Mouse (Mus musculus) thymus, adult 2 months (tissue): ENCODE data around the gene Fibin. TPM values are rescaled to one million over a fixed set of nuclear protein-coding genes. Genes with fewer than 3 reads are reported as not detected.

Source experiments
- DNase-seq: peaks from one replicate; pipeline ENCODE4 v3.0.0; 2021
- H3K27ac ChIP-seq: fragments of 200-500 bp; 2 replicates; pipeline ENCODE4 v1.5.1; 2012; ENCODE audit warnings: low read length, control low read depth; ENCODE audit not compliant: control insufficient read depth, insufficient read depth
- H3K27me3 ChIP-seq: fragments of 200-500 bp; 2 replicates; pipeline ENCODE4 v1.6.1; 2012; ENCODE audit warnings: mild to moderate bottlenecking, low read length, moderate library complexity, mixed read lengths; ENCODE audit not compliant: control insufficient read depth, insufficient read depth
- H3K36me3 ChIP-seq: fragments of 200-500 bp; 2 replicates; pipeline ENCODE4 v1.6.1; 2012; ENCODE audit warnings: mild to moderate bottlenecking, low read length, moderate library complexity; ENCODE audit not compliant: control insufficient read depth, insufficient read depth
- H3K4me1 ChIP-seq: fragments of 200-500 bp; replicated peaks from 2 replicates; pipeline ENCODE4 v1.6.1; 2012; ENCODE audit warnings: low read length; ENCODE audit not compliant: control insufficient read depth, insufficient read depth
- H3K4me3 ChIP-seq: fragments of 200-500 bp; 2 replicates; pipeline ENCODE4 v1.5.1; 2012; ENCODE audit warnings: mild to moderate bottlenecking, low read length, control low read depth, moderate library complexity; ENCODE audit not compliant: control insufficient read depth, insufficient read depth
- CTCF ChIP-seq: fragments of 200-500 bp; IDR thresholded peaks from 2 replicates; pipeline ENCODE4 v1.5.1; 2012; ENCODE audit warnings: mild to moderate bottlenecking, control low read depth, low read length, moderate library complexity, borderline replicate concordance; ENCODE audit not compliant: control insufficient read depth, poor library complexity, insufficient read depth; ENCODE audit errors: extremely low read depth
- POLR2A ChIP-seq: fragments of 200-500 bp; IDR thresholded peaks from 2 replicates; pipeline ENCODE4 v1.6.1; 2012; ENCODE audit warnings: mild to moderate bottlenecking, low read length, control low read depth, moderate library complexity; ENCODE audit not compliant: control insufficient read depth, poor library complexity, insufficient read depth; ENCODE audit errors: extremely low read depth
- WGBS: fragments of 180-500 bp; shearing (Covaris S2); methylation state at CpG from one replicate; pipeline ENCODE4 v1.1.7; 2018; 5-methylcytosine and 5-hydroxymethylcytosine counted together
- polyA plus RNA-seq: library from polyadenylated mRNA; depleted of rRNA; stranded (reverse); fragments of >200 nt; gene quantifications from 2 replicates; pipeline ENCODE4 v1.2.3, GENCODE M21; 2012; rRNA removed

Fibin gene
- 0.82 and 0.87 TPM in 2 replicates for polyA plus RNA-seq

DNA sequence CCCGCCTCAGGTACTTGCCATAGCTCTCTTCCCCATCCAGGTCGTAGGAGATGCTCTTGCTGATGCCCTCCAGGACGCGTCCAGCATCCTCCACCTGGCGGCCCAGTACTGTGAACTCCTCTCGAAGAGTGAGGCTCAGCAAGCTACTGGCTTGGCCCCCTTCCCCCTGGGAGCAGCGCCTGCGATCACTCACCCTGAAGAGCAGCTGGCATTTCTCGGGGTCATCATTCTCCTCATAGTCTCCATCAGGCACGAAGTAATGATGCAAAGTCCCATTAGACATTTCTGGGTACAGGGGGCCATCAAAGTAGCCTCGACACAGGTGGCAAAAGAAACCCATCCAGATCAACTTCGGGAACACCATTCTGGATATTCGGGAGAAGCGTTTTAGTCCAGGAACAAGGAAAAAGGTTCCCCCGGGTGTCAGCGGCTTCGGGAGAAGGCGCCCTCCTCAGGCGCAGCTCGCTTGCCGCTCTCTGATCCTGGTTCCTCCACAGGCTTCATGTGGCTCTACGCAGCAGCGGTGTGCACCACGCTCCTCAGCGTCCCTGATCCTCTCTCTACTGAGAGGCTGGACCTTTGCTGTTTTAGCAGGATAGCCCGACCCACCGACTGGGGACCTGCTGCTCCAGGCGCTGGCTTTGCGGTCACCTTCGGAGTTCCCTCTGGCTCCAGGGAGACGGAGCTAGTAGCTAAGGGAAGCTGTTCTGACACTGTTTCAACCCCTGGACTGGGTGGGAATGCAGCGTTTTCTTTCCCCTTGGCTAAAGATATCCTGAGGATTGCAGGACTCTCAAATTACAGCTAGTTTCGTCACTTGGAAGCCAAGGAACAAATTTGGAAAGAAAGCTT is at the start of gene Fibin:
Gene Fibin (minus strand): TSS at position 752 of the 852 bp plus-strand sequence.
- Histone ChIP-seq H3K4me3 (no peak within 1 kb of the TSS), H3K27me3 (no peaks in the 10 kb centered on the region), H3K36me3 (no peaks in the 10 kb centered on the region), H3K27ac (no peak within 1 kb of the TSS), H3K4me1 (no peaks in the 10 kb centered on the region)
- no peak for DNase-seq
- WGBS = 11% methylated on average over 33 of the region's 33 CpGs
- TF ChIP-seq POLR2A (no peak), CTCF (no peak)

DNA sequence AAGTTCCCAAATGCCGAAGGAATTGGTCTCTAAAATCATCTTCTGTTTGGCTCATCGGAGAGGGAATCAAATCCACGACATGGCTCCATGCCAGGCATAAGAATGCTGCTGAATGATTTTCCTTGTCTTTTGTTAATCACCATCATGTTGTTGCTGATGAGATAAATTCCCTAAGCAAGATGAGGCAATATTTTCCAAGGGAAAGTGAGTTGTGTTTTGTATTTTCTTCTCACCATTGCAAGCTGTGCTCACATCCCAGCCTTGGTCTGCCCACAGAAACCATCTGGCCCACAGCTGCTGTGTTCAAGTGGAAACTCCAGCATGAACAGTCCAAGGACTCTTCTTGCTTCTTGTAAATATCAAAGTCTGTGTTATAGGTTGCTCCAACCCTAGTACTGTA is 48.4 kb upstream of the Fibin start:
- Histone ChIP-seq H3K36me3 (no peaks in the 10 kb centered on the region), H3K27ac (no peak overlapping the region), H3K4me3 (no peak overlapping the region), H3K27me3 (no peaks in the 10 kb centered on the region), H3K4me1 (no peaks in the 10 kb centered on the region)
- DNase-seq = no peak
- 88% methylated on average over 3 of the region's 3 CpGs for WGBS
- TF ChIP-seq POLR2A (no peak), CTCF (no peak)

DNA sequence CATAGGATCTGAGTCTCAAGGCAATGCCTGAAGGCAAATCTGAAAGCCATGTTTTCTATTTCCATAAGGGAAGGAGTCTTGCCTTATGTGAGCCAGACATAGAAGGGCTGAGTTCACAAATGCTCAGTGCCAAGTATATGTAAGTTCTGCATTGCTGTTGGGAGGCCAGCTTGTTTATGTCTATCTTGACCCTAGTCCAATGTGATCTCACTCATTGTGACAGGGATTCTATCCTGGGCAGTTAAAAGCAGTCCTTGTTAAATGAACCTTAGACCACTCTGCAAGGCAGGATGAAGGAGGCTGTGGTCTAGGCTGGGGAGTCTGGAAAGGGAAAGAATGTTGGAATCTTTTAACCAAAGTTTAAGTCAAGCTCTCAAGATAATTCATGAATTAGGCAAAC is 45.8 kb upstream of the Fibin start:
- TF ChIP-seq POLR2A (no peak), CTCF (no peak)
- Histone ChIP-seq H3K27ac (no peak overlapping the region), H3K4me1 (no peaks in the 10 kb centered on the region), H3K4me3 (no peak overlapping the region), H3K36me3 (no peaks in the 10 kb centered on the region), H3K27me3 (no peaks in the 10 kb centered on the region)
- no peak for DNase-seq

DNA sequence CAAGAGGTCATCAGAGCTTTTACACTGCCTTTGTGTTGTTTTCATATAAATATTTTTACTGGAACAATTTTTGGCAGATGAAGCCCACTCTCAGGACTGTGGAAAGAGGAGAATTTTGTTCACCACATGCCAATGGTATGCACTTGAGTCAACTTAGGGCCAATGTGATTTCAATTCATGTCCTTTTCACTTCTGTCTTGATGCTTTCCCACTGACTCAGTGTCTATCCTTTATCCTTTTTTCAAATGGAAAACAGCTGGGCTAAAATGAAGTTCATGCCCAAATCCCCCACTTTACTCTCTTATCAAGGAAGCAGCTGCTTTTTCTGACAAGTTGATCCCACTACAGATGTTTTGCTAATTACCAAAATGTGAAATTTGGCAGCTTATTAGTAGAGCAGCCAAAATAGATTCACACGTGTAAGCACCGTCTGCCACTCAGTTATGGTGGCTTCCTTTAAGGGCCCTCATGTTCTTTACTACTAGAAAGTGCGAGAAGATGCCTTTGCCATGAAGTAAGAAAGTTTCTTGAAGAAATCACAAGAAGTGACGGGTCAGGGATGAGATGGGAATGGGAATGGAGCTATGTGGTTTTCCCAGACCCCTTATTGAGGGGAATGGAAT is 29.8 kb upstream of the Fibin start:
- whole genome bisulfite sequencing = 79% methylated on average over 4 of the region's 4 CpGs

DNA sequence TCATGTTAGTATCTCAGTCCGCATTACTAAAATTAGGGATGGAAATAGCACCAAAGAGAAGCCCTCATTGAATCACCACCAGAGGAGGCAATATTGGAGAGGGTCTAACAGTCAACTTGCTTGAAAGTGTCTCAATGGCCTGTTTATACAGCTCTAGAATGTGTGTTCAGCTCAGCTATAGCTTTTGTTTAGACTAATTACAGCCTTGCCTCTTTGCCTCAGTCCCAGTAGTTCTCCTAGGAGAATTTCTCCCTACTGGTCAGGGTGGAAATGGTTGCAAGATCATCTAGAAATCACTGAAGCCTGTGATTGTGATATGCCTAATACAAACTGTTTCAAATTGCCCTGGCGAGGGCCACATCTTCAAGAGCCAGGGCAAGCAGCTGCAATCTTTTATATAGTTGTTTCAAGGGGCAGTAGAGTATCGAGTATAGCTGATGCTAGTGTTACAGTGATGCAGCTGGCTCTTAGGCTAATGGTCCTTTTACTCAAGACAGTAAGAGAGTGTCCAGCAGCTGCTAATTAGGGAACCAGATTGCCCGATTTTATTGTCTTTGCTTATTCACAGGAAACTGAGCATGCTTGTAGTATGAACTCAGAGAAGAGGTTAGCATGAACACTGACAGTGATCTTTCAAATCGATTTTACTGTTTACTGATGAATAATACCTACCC is 27.9 kb upstream of the Fibin start:
- TF ChIP-seq POLR2A = no peak
- no peak for TF ChIP-seq CTCF
- H3K4me3 ChIP-seq = no peak overlapping the region
- H3K27ac ChIP-seq = no peak overlapping the region
- H3K4me1 ChIP-seq = no peaks in the 10 kb centered on the region
- H3K27me3 ChIP-seq = no peaks in the 10 kb centered on the region
- H3K36me3 ChIP-seq = no peaks in the 10 kb centered on the region
- DNase-seq = no peak
- WGBS = 80% methylated on average over 5 of the region's 5 CpGs

More for the DNA sequence above, 29.8 kb upstream of the Fibin start:
- no peaks in the 10 kb centered on the region for H3K4me1 ChIP-seq
- no peaks in the 10 kb centered on the region for H3K27me3 ChIP-seq
- DNase-seq = no peak
- no peaks in the 10 kb centered on the region for H3K36me3 ChIP-seq
- H3K27ac ChIP-seq = no peak overlapping the region
- H3K4me3 ChIP-seq = no peak overlapping the region
- TF ChIP-seq CTCF (no peak), POLR2A (no peak)

DNA sequence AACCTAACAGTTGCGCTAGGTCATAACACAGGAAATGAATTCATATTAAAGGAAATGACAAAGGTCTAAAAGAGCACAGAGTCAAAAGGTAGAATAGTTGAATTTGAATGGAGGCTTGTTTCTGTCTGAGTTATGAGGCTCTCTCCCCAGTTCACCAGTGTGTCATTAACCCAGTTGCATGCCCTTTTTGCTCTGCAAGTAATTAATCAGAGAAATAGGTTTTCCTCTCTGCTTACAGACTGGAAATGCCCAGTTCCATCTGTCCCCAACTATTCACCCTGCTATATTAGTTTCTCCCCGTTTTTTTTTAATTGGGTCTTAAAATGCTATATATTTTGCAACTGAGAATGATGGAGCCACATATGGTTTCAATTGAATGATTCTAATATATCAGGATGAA is 16.8 kb upstream of the Fibin start:
- TF ChIP-seq CTCF (no peak), POLR2A (no peak)
- no peak for DNase-seq
- no peaks in the 10 kb centered on the region for H3K4me1 ChIP-seq
- 87% methylated on average over 2 of the region's 2 CpGs for WGBS
- H3K36me3 ChIP-seq = no peaks in the 10 kb centered on the region
- H3K4me3 ChIP-seq = no peak overlapping the region
- H3K27ac ChIP-seq = no peak overlapping the region
- no peaks in the 10 kb centered on the region for H3K27me3 ChIP-seq
